Mouse (Mus musculus): ENCODE measurements at regions not wholly inside any gene's neighbourhood (a gene's known extent, or its start where the extent isn't known, plus 50 kb on each side); places are given as distances from the start of the nearest gene placed in this dataset.

GRCm38 (mm10) chr13:53996867-53997266, 58.6 kb downstream of the Drd1 start:
- no peak for DNase-seq (ENCODE audit: low spot score in 2 of 2)

GRCm38 (mm10) chr13:53992863-53993451, 62.5 kb downstream of the Drd1 start:
- no peak for DNase-seq (ENCODE audit: low spot score in 2 of 2)

GRCm38 (mm10) chr13:53979226-53979625, 76.3 kb downstream of the Drd1 start:
- no peak for DNase-seq (ENCODE audit: low spot score in 2 of 2)

GRCm38 (mm10) chr13:53969421-53969820, 86.1 kb downstream of the Drd1 start:
- no peak for DNase-seq (ENCODE audit: low spot score in 2 of 2)

GRCm38 (mm10) chr13:53956167-53956566, 99.3 kb downstream of the Drd1 start:
- DNase-seq (ENCODE audit: low spot score in 2 of 2): no peak

- no peak for DNase-seq (ENCODE audit: low spot score in 2 of 2)
Measured at GRCm38 (mm10) chr13:53948056-53948455, 107.4 kb downstream of the Drd1 start.

GRCm38 (mm10) chr13:53945681-53946080, 109.8 kb downstream of the Drd1 start:
- no peak for DNase-seq (ENCODE audit: low spot score in 2 of 2)

- no peak for DNase-seq (ENCODE audit: low spot score in 2 of 2)
Measured at GRCm38 (mm10) chr13:53941005-53941747, 114.3 kb downstream of the Drd1 start.

- DNase-seq (ENCODE audit: low spot score in 2 of 2): no peak
Measured at GRCm38 (mm10) chr13:53935174-53935699, 120.3 kb downstream of the Drd1 start.

GRCm38 (mm10) chr13:53934457-53934856, 121.0 kb downstream of the Drd1 start:
- DNase-seq (ENCODE audit: low spot score in 2 of 2): no peak

GRCm38 (mm10) chr13:53926128-53926527, 129.4 kb downstream of the Drd1 start:
- no peak for DNase-seq (ENCODE audit: low spot score in 2 of 2)

GRCm38 (mm10) chr13:53924433-53924832, 131.1 kb downstream of the Drd1 start:
- no peak for DNase-seq (ENCODE audit: low spot score in 2 of 2)

- no peak for DNase-seq (ENCODE audit: low spot score in 2 of 2)
Measured at GRCm38 (mm10) chr13:53923721-53924374, 131.7 kb downstream of the Drd1 start.

GRCm38 (mm10) chr13:53921796-53922195, 133.7 kb downstream of the Drd1 start:
- no peak for DNase-seq (ENCODE audit: low spot score in 2 of 2)

GRCm38 (mm10) chr13:53919851-53920381, 135.6 kb downstream of the Drd1 start:
- no peak for DNase-seq (ENCODE audit: low spot score in 2 of 2)

GRCm38 (mm10) chr13:53915456-53915855, 140.0 kb downstream of the Drd1 start:
- DNase-seq (ENCODE audit: low spot score in 2 of 2): no peak

GRCm38 (mm10) chr13:53914434-53914833, 141.1 kb downstream of the Drd1 start:
- DNase-seq (ENCODE audit: low spot score in 2 of 2): no peak

GRCm38 (mm10) chr13:53913501-53913900, 142.0 kb downstream of the Drd1 start:
- no peak for DNase-seq (ENCODE audit: low spot score in 2 of 2)

- no peak for DNase-seq (ENCODE audit: low spot score in 2 of 2)
Measured at GRCm38 (mm10) chr13:53911846-53912245, 143.7 kb downstream of the Drd1 start.

- no peak for DNase-seq (ENCODE audit: low spot score in 2 of 2)
Measured at GRCm38 (mm10) chr13:53911261-53911660, 144.2 kb downstream of the Drd1 start.

- no peak for DNase-seq (ENCODE audit: low spot score in 2 of 2)
Measured at GRCm38 (mm10) chr13:53910251-53910650, 145.3 kb downstream of the Drd1 start.

GRCm38 (mm10) chr13:53904471-53904870, 151.0 kb downstream of the Drd1 start:
- DNase-seq (ENCODE audit: low spot score in 2 of 2): no peak

Measured in natural killer cell, adult 2 months (primary cell).